8 mouse cellular contexts compared by ENCODE assay signal in the genomic region with DNA sequence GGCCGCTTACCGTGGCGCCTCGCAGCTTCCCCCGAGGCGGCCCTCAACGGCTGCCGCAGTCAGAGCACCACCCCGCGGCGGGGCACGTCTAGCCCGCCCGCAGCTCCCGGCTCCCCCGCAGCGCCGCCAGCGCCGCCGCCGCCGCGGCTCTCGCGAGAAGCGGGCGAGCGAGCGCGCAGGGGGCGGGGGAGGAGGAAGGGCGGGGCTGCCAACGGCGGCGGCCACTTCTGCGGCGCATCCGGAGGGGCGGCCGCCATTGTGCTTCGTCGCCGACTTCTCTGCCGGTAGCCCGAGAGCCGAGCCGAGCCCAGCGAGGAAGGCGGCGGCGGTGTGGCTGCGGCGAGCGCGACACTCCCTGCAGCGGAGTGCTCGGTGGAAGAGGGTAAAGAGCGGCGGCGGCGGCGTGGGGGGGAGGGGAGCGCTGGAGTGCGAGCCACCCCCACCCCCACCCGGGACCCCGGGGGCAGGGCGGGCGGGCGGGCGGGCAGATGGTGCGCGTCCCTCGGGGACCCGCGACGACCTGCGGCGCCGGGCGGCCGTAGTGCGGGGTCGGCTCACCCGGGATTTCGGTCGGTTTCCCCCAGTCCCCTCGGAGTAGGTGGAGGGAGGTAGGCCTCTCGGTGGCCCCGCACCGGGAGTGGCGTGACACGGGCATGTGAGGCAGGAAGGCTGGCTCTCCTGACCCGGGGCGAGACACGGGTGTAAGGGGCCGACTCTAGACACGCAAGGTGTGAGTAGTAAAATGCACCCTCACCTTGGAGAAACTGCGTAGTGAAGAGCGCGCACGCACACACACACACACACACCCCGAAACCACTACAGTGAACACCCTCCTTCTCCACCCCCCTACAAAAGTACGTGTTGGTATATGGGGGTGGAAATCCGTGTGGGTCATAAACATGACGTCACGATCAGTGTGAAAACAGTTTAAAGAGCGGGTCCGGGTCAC. TPM values are rescaled to one million over a fixed set of nuclear protein-coding genes. Genes with fewer than 3 reads are reported as not detected.
DNase-seq lines count a peak whose midpoint lies in the region; ATAC-seq and TF ChIP-seq lines count a peak whose summit lies in the region.

TSS of gene Baz2b (minus strand) at position 137 of the 949 bp plus-strand sequence.
TSS of gene March7 (plus strand) at position 185 of the 949 bp plus-strand sequence.

- H3K36me3 ChIP-seq in lung, embryonic 15.5 days: peaks cover 7% of the 10 kb centered on the region; the same call in 1 of the 2 replicates

- H3K27ac ChIP-seq in lung, embryonic 15.5 days: peak within 1 kb of the TSS; percentile 85
- H3K27ac ChIP-seq in olfactory bulb, adult 2 months (ENCODE audit: insufficient read depth, low read depth, low read length): peak within 1 kb of the TSS; percentile 90

- TF ChIP-seq CTCF in olfactory bulb, adult 2 months (IDR thresholded peaks at IDR 0.05; ENCODE audit: insufficient read depth, low read depth, low read length): no peak

- ATAC-seq in frontal cortex, adult (ENCODE audit: low TSS enrichment): peak; percentile 92
- ATAC-seq in hematopoietic stem cell, adult 5-6 weeks (replicated peaks in 1 of 2; ENCODE audit: insufficient read depth in 1 of 2, low FRiP score in 2 of 2, low TSS enrichment in 1 of 2, low read depth in 1 of 2, poor library complexity in 2 of 2, severe bottlenecking in 2 of 2): peak; percentile 58 to 72
- peak; percentile 94 for ATAC-seq in lung, embryonic 15.5 days (ENCODE audit: borderline replicate concordance, extremely low read depth, low FRiP score, low TSS enrichment)

- peak; percentile 56 for TF ChIP-seq POLR2A in olfactory bulb, adult 2 months (IDR thresholded peaks at IDR 0.05; ENCODE audit: insufficient read depth, low read depth, low read length)

- no peaks in the 10 kb centered on the region for H3K9me3 ChIP-seq in lung, embryonic 15.5 days

- DNase-seq in MN1 (ENCODE audit: low spot score): peak; percentile 96
- DNase-seq in cerebellum, adult 9-10 months: peak; percentile 79
- peak; percentile 43 for DNase-seq in layer of hippocampus, adult 9-10 months (ENCODE audit: low spot score)
- DNase-seq in thymus, adult 18-20 months: peak; percentile 75 to 78

- under 1% methylated on average over 72 of the region's 109 CpGs for WGBS in lung, embryonic 15.5 days
- WGBS in olfactory bulb, adult 2 months: 1% methylated on average over 95 of the region's 109 CpGs

- H3K4me3 ChIP-seq in lung, embryonic 15.5 days: peak within 1 kb of the TSS; percentile 90
- H3K4me3 ChIP-seq in olfactory bulb, adult 2 months (ENCODE audit: insufficient read depth, low read depth, low read length): peak within 1 kb of the TSS; percentile 100

- H3K4me2 ChIP-seq in lung, embryonic 15.5 days: peak within 1 kb of the TSS; percentile 67

- H3K27me3 ChIP-seq in lung, embryonic 15.5 days: no peaks in the 10 kb centered on the region

- H3K9ac ChIP-seq in lung, embryonic 15.5 days: peak within 1 kb of the TSS; percentile 96

- H3K4me1 ChIP-seq in lung, embryonic 15.5 days: peaks cover 26% of the 10 kb centered on the region
- peaks cover 6% of the 10 kb centered on the region for H3K4me1 ChIP-seq in olfactory bulb, adult 2 months (ENCODE audit: control insufficient read depth, insufficient read depth, low read length)

RNA-seq across cellular contexts. Expression of gene Baz2b, which starts in this region (rescaled TPM):
- 161 and 225 TPM in 2 replicates for total RNA-seq in hematopoietic stem cell, adult 5-6 weeks (2017)
- 51.5 and 56.9 TPM in 2 replicates for polyA plus RNA-seq in lung, embryonic 15.5 days (2015; fragmentation: Nextera tagmentation; extraction: Ambion mirVana)
- polyA plus RNA-seq in olfactory bulb, adult 2 months (2012; ENCODE audit: insufficient read depth, insufficient read length, low replicate concordance, missing spikeins): 276 TPM in 1 of 2 replicates, not detected in the other

RNA-seq across cellular contexts. Expression of gene March7, which starts in this region (rescaled TPM):
- 111 and 135 TPM in 2 replicates for total RNA-seq in hematopoietic stem cell, adult 5-6 weeks (2017)
- polyA plus RNA-seq in lung, embryonic 15.5 days (2015; fragmentation: Nextera tagmentation; extraction: Ambion mirVana): 72.7 and 73.4 TPM in 2 replicates
- not detected in 2 replicates for polyA plus RNA-seq in olfactory bulb, adult 2 months (2012; ENCODE audit: insufficient read depth, insufficient read length, low replicate concordance, missing spikeins)

Comparison
In these comparisons a context has a peak if more than half of its experiments do, and no peak if none do; other contexts are left out.
1. Peak in every context shown above with its lines: DNase-seq, ATAC-seq, H3K4me3 ChIP-seq and H3K27ac ChIP-seq.
2. DNase-seq: peak in every context shown above with its lines; median percentile 96 in MN1; 79 in cerebellum, adult 9-10 months; 76 in thymus, adult 18-20 months; 43 in layer of hippocampus, adult 9-10 months.